Mouse (Mus musculus): ENCODE results near the gene Rasip1. TPM values are rescaled to one million over a fixed set of nuclear protein-coding genes. Genes with fewer than 3 reads are reported as not detected.

The Rasip1 gene
- total RNA-seq, 2 experiments from 2014 or later = 31.1 to 31.2 TPM

DNA sequence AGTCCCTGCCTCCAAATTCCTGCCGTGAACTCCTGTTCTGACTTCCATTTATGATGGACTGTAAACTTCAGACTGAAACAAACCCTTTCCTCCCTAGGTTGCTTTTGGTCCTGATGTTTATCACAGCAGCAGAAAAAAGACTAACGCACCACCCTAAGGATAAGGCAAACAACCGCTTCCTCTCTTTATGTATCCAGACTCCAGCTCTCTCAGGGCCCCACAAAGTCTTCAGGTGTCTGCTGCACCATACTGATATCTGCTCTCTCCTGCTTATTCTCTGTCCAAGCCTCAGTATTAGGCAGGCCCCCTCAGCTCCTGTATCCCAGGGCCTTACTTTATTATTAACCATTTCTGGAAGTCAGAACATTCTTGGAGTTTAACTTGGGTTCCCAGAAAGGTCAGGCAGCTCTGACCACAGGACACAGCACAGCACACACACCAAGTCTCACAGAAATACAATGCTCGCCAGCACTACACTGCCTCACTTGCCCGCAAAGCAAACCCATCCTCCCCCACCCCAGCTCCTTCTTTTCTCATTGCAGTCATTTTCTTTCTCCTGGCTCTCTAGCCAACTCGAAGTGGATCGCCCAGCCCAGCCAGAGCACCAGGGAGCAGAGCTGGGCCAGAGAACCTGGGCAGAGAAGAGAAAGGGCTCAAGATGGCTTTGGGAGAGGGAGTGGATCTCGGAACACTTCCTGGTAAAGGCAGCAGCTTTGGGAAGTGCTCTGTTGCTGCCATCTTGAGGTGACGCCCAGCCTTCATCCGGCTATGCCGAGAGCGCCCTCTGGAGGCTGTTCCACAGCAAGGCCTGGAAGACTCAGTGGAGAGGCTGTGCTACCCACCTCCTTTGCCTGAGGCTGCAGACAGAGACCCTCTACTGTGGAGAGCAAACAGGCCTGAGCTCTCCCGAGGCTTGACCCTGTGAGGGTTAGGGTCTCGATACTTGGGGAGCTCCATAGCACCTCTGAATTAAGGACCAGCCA, 55.1 kb downstream of the Rasip1 start:
- DNase-seq (ENCODE audit: low spot score in 2 of 2) = peak; percentile 66 to 82

DNA sequence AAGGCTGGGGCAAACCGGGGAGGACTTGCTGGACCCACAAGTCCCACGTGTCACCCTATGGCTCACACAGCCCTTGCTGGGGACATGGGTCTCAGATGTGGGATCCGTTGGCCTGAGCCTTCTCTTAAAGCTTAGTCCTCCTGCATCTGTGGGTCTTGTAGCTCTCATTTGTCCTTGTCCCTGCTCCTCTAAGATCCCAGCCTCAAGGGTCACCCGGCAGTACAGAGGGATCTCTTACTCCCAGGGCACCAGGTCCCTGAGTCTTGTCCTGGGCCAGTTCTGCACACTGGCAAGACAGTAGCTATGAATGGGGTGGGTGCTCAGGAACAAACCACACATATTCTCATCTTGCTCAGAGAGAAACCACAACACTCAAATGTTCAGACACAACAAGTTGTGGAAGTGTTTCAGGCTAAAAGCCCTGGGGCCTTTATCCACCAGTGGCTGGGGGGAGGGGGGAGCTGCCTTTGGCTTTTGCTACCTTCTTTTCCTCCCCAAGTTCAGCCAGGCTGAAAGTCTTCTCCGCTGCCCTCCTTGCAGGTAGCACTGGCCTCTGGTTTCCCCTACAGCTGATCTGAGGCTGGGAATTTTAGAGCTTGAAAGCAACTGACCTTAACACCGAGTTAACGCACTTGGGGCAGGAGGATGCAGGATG, 56.2 kb downstream of the Rasip1 start, which contains the start of gene Ntn5:
Ntn5 (plus strand) TSS at position 627 of the 655 bp plus-strand sequence.
- DNase-seq (ENCODE audit: low spot score in 2 of 2) = no peak

DNA sequence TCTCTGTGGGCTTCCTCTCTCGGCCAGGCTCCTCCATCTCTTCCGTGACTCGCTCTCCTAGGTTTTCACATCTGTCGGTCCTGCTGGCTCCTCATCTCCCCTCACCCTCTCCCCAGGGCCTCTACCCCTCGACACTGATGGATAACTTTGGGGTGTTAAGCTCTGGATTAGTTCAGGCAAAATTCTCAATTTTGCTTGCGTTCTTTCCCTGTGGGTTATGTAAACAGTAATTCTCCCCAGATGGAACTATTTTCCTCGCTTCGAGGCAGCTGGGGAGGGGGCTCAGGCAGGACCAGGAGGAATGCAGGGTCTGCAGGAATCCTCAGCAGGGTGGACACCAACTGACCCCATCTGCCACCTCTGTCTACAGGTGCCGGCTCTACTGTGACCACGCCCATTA, 58.5 kb downstream of the Rasip1 start:
- DNase-seq (ENCODE audit: low spot score in 2 of 2) = no peak

DNA sequence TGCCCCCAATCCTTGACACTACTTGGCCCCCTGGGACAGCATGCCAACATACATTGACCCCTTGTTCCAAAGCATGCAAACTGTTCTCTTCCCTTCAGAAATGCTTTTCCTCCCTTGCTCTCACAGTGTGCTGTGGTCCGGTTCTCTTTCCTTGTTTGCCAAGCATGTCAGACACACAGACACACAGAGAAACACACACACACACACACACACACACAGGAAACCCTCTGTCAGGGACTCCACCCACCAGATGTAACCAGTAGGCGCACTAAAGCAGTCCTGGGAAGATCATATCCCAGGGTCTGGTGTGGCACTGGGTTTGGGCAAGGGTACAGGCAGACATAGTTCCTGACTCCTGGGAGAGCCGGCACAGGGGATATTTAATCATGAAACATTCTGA, 59.6 kb downstream of the Rasip1 start:
- DNase-seq (ENCODE audit: low spot score in 2 of 2) = no peak

Other genes starting within 250 kb of the Rasip1 start
- 100 to 1,000 TPM; 499 to 509 TPM for gene Snrnp70, start 231.7 kb upstream of the Rasip1 start, total RNA-seq (2021)
- under 1 TPM; 0.14 to 0.28 TPM for gene Kcna7, start 221.8 kb upstream of the Rasip1 start, total RNA-seq (2021)
- under 1 TPM; 0.20 to 0.67 TPM for gene Ntf5, start 213.8 kb upstream of the Rasip1 start, total RNA-seq (2021)
- gene Lhb, start 206.7 kb upstream of the Rasip1 start, total RNA-seq (2021) = not detected
- 10 to 100 TPM; 38.6 to 40.2 TPM for gene Gys1, start 192.6 kb upstream of the Rasip1 start, total RNA-seq (2021)
- gene Ruvbl2, start 189.4 kb upstream of the Rasip1 start, total RNA-seq (2021) = 10 to 100 TPM; 56.5 to 65.0 TPM
- gene Ftl1, start 167.6 kb upstream of the Rasip1 start, total RNA-seq (2021) = 100 to 1,000 TPM; 684 to 753 TPM
- 10 to 100 TPM; 75.8 to 78.4 TPM for gene Bax, start 160.6 kb upstream of the Rasip1 start, total RNA-seq (2021)
- under 1 TPM; 0.45 to 0.54 TPM for gene Tulp2, start 145.6 kb upstream of the Rasip1 start, total RNA-seq (2021)
- 10 to 100 TPM; 14.9 to 20.7 TPM for gene Gm45808, start 140.7 kb upstream of the Rasip1 start, total RNA-seq (2021)
- 10 to 100 TPM; 35.0 to 38.8 TPM for gene Dhdh, start 138.7 kb upstream of the Rasip1 start, total RNA-seq (2021)
- gene Nucb1, start 117.1 kb upstream of the Rasip1 start, total RNA-seq (2021) = 100 to 1,000 TPM; 236 to 239 TPM
- 10 to 100 TPM; 36.9 to 45.1 TPM for gene Ppp1r15a, start 101.2 kb upstream of the Rasip1 start, total RNA-seq (2021)
- gene Plekha4, start 101.2 kb upstream of the Rasip1 start, total RNA-seq (2021) = 10 to 100 TPM; 12.5 to 17.5 TPM
- 1 to 10 TPM; 1.3 to 1.8 TPM for gene Hsd17b14, start 72.6 kb upstream of the Rasip1 start, total RNA-seq (2021)
- 10 to 100 TPM; 96.4 to 96.5 TPM for gene Bcat2, start 57.3 kb upstream of the Rasip1 start, total RNA-seq (2021)
- gene Fgf21, start 12.0 kb upstream of the Rasip1 start, total RNA-seq (2021) = under 1 TPM in 1 of 2 experiments, not detected in 1; 0.34 TPM
- under 1 TPM in 1 of 2 experiments, not detected in 1; 0.22 TPM for gene Fut1, start 10.2 kb upstream of the Rasip1 start, total RNA-seq (2021)
- gene Izumo1, start 5.7 kb upstream of the Rasip1 start, total RNA-seq (2021) = 1 to 10 TPM in 1 of 2 experiments, under 1 TPM in 1; 0.54 to 1.1 TPM
- 10 to 100 TPM; 11.5 to 14.2 TPM for gene Mamstr, start 12.5 kb downstream of the Rasip1 start, total RNA-seq (2021)
- gene Fut2, start 38.9 kb downstream of the Rasip1 start, total RNA-seq (2021) = under 1 TPM in 1 of 2 experiments, not detected in 1; 0.42 TPM
- under 1 TPM in 1 of 2 experiments, not detected in 1; 0.20 TPM for gene Ntn5, start 56.5 kb downstream of the Rasip1 start, total RNA-seq (2021)
- under 1 TPM; 0.11 to 0.28 TPM for gene Sec1, start 66.9 kb downstream of the Rasip1 start, total RNA-seq (2021)
- 10 to 100 TPM; 15.1 to 16.4 TPM for gene Car11, start 72.4 kb downstream of the Rasip1 start, total RNA-seq (2021)
- gene Dbp, start 77.6 kb downstream of the Rasip1 start, total RNA-seq (2021) = 100 to 1,000 TPM; 101 to 129 TPM
- gene Rpl18, start 88.0 kb downstream of the Rasip1 start, total RNA-seq (2021) = 1,000 to 10,000 TPM; 1,215 to 1,230 TPM
- gene Sphk2, start 90.5 kb downstream of the Rasip1 start, total RNA-seq (2021) = 10 to 100 TPM; 30.1 to 33.3 TPM
- under 1 TPM; 0.45 to 0.62 TPM for gene Fam83e, start 93.7 kb downstream of the Rasip1 start, total RNA-seq (2021)
- gene Spaca4, start 98.3 kb downstream of the Rasip1 start, total RNA-seq (2021) = not detected
- 10 to 100 TPM; 17.2 to 18.8 TPM for gene Lmtk3, start 156.2 kb downstream of the Rasip1 start, total RNA-seq (2021)
- gene Sult2b1, start 157.2 kb downstream of the Rasip1 start, total RNA-seq (2021) = 1 to 10 TPM in 1 of 2 experiments, under 1 TPM in 1; 0.64 to 1.0 TPM
- gene Cyth2, start 187.1 kb downstream of the Rasip1 start, total RNA-seq (2021) = 100 to 1,000 TPM; 124 to 126 TPM
- under 1 TPM; 0.45 to 0.53 TPM for gene Kcnj14, start 197.3 kb downstream of the Rasip1 start, total RNA-seq (2021)
- gene Grwd1, start 203.5 kb downstream of the Rasip1 start, total RNA-seq (2021) = 10 to 100 TPM; 28.2 to 28.3 TPM
- gene Kdelr1, start 245.3 kb downstream of the Rasip1 start, total RNA-seq (2021) = 100 to 1,000 TPM; 147 to 148 TPM